Mouse (Mus musculus): ENCODE measurements at regions not wholly inside any gene's neighbourhood (a gene's known extent, or its start where the extent isn't known, plus 50 kb on each side); places are given as distances from the start of the nearest gene placed in this dataset.
"Not testable (repeated sequence)": the region's sequence is repeated elsewhere in the genome, so short reads cannot be mapped to it uniquely, and the experiment has no call there.

DNA sequence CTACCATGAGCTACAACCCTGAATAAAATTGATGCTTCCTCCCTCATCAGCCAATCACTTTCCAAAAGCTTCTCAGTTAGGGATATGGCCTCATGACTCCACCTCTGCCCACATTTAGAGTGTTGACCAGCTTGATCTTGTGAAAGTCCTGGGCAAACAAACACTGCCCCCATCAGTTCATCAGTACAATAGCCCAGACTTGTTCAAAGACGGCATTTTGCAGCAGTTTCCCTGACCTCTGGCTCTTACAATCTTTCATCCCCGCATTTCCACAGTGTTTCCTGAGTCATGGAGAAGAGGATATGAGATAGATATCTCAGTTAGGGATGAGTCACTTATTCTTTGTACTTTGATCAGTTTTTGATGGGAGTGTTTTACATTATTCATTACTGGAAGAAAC lies 203.5 kb upstream of the Asrgl1 start:
- not testable (repeated sequence) for DNase-seq (ENCODE audit: low spot score in 2 of 2)

DNA sequence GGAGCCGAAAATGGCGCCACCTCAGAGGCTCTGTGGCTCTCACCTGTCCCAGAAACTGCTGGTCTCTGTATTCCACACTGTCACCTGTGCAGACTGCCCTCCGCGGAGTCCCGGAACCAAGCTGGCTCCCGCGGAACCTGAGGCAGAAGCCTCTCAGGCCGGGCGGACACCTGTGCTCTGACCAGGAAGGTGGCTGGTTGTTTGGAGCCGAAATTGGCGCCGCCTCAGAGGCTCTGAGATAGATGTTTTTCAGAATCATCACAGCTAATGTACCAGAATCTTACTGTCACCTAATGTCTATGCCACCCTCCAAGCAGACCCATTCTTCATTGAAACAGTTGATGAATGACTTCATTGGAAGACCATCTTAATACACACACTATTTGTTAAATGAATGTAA lies 202.0 kb upstream of the Asrgl1 start:
- DNase-seq (ENCODE audit: low spot score in 2 of 2), result not testable (repeated sequence)

DNA sequence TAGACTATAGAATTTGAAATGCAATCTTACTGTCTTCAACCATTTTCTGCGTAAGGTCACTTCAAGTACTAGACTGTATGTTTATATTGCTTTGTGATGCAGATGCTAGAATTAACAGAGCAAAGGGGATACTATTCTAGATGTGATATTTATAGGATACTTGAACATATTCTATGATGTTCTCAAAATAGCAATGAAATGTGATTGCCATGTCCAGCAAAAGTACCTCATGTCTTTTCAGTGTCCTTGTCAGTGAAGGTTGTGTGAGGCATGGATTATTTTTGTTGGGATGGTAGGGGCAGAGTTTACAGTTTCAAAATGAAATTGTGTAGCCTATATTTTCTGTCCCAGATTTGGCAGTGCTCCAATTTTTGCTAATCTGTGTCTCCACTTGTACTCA lies 182.5 kb upstream of the Asrgl1 start:
- not testable (repeated sequence) for DNase-seq (ENCODE audit: low spot score in 2 of 2)

- not testable (repeated sequence) for DNase-seq (ENCODE audit: low spot score in 2 of 2)
Observed at GRCm38 (mm10) chr19:9316162-9316561, 180.7 kb upstream of the Asrgl1 start.

DNA sequence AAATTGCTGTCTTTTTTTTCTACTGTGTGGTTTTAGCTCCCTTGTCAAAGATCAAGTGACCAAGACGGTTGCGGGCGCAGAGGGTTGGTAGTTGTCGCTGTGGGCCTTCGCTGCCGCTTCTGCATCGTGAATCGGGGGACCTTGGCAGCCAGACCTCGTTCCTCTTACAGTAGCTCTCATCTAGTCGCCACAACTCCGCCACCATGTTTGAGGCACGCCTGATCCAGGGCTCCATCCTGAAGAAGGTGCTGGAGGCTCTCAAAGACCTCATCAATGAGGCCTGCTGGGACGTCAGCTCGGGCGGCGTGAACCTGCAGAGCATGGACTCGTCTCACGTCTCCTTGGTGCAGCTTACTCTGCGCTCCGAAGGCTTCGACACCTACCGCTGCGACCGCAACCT lies 147.7 kb upstream of the Asrgl1 start:
- DNase-seq (ENCODE audit: low spot score in 2 of 2), result peak; percentile 10 to 15

- not testable (repeated sequence) for DNase-seq (ENCODE audit: low spot score in 2 of 2)
Observed at GRCm38 (mm10) chr19:9234676-9235075, 99.2 kb upstream of the Asrgl1 start.

All from frontal cortex, postnatal 10 days (tissue).